Mouse (Mus musculus) heart, postnatal 14 days (tissue): ENCODE measurements around the gene Gjc2. TPM values are rescaled to one million over a fixed set of nuclear protein-coding genes. Genes with fewer than 3 reads are reported as not detected.

ENCODE experiments used
- DNase-seq, 2 experiments: peaks; one replicate each; pipeline ENCODE4 v3.0.0; 2021 to 2022
- intact Hi-C: fragments of 180-260 bp; cut with DNase I; formaldehyde crosslinking; loops from one replicate; pipeline ENCODE4 v1.15.1; 2025
- total RNA-seq, 2 experiments: library from RNA; stranded (reverse); gene quantifications; 2 replicates each; pipeline ENCODE4 v1.2.3; 2021

Gjc2 gene
- total RNA-seq, 2 experiments from 2014 or later, result 1.1 TPM

DNA sequence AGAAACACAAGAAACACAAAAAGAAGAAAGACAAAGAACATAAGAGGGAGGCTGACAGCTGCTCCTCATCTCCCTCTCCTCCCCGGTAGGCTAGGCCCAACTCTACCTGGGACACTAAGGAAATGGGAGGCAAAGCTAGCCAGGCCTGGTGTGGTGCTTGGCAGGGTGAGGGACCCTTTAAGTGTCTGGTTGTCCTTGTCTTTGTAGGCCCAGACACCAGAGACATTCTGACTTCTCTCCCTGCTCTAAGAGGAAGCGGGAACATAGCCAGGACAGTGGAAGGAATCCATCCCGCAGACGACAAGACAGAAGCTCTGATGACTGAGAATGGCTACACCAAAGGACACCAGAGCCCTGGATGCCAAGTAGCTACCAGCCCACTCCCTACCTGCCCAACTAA is 27.0 kb upstream of the Gjc2 start:
- intact Hi-C loops, result no loop called here
- DNase-seq, result no peak

GRCm38 (mm10) chr11:59209580-59209979 is 26.6 kb upstream of the Gjc2 start:
- DNase-seq, result no peak
- intact Hi-C loops, result loop anchor here (2.0 kb wide), 1 partner anchor 15 kb away; no protein-coding TSS in a partner anchor

- intact Hi-C loops, result loop anchor here (2.0 kb wide), 1 partner anchor 16 kb away; no protein-coding TSS in a partner anchor
- peak; percentile 65 to 73 for DNase-seq
These were observed 26.0 kb upstream of the Gjc2 start for GRCm38 (mm10) chr11:59209003-59209441.

- DNase-seq, result peak; percentile 95
- intact Hi-C loops, result loop anchor here (2.0 kb wide), 1 partner anchor 17 kb away; no protein-coding TSS in a partner anchor
These were observed 25.3 kb upstream of the Gjc2 start, which contains the start of gene 2310033P09Rik for GRCm38 (mm10) chr11:59208153-59208831. TSS of gene 2310033P09Rik (plus strand) at chr11:59208321.

- intact Hi-C loops, result no loop called here
- DNase-seq, result peak; percentile 96 to 98
These were observed 19.3 kb upstream of the Gjc2 start, which contains the start of gene Mrpl55 for GRCm38 (mm10) chr11:59202081-59202995. TSS of gene Mrpl55 (plus strand) at chr11:59202486.

- no peak for DNase-seq
- intact Hi-C loops, result no loop called here
These were observed 18.4 kb upstream of the Gjc2 start for GRCm38 (mm10) chr11:59201216-59202002.

- intact Hi-C loops, result no loop called here
These were observed 13.2 kb upstream of the Gjc2 start for GRCm38 (mm10) chr11:59196230-59196629.

DNA sequence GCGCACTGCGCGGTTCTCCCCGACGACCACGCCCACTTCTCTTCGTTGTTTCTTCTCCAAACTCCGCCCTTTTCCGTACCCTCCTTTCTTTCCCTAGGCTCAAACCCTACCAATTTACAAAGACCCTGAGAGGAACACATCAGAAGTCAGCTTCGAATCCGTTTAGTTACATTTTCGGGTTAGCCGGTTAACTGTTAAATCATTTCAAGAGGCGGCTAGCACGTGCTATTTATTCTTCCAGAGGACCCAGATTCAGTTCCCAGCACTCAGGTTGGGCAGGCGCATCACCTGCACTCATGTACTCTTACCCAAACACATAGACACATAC is 9.0 kb upstream of the Gjc2 start, which contains the start of gene Guk1:
Gene Guk1 (minus strand): TSS at position 154 of the 328 bp plus-strand sequence.
- intact Hi-C loops, result no loop called here
- no peak for DNase-seq

More at GRCm38 (mm10) chr11:59196230-59196629, 13.2 kb upstream of the Gjc2 start:
- no peak for DNase-seq

DNA sequence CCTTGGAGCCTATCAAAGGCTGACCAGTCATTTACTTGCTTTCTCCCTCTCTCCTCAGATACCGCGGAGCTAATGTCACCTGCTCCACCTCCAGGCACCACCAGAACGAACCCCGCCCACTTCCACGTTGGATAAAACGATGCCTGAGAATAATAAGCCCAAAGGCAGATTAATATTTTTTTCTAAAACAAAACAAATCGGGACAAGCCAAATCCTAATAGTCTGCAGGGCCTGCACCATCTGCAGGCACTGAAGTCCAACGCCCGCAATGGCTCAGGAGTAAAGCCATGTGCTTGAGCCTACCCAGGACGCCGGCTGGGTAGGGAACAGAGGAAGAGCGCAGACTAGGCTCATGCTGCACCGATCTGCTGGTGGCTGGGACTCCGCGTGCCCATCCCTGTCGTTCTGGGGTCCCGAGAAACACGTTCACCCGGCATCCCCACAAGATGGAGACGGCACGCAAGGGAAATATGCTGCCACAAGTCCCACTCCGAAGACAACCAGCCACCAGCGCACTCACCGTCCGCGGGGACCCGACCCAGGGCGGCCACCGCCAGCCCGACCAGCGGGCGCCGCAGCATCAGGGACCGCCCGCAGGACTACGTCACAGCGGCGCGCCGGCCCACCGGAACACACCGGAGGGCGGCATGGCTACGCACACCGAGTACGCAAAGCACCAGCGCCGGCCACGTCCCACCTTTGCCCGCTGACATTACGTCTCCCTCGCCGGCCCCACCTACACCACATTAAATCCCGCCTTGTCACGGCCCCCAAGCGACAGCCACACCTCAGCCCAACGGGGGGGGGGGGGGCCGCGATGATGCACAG is 8.4 kb upstream of the Gjc2 start:
- intact Hi-C loops, result no loop called here

DNA sequence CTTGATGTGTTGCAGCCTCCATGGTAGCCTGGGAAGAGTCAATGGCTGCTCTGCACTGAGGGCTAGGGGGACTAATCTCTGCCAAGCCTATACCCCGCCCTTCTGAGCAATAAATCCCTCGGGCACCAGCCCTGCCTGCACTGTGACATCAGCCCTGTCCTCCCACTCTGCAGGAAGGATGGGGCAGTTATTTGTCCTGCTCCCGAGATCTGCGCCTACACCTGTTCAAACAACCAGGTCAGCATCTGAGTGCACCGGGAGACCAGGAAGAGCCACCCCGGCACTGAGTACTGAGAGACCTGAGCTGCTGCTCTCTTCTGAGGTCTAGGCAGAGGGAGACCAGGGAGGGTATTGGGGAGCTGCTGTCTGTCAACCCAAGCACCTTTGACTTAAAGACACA is 4.7 kb upstream of the Gjc2 start:
- intact Hi-C loops, result no loop called here

More for the DNA sequence above, 8.4 kb upstream of the Gjc2 start:
- DNase-seq, result peak; percentile 91

DNA sequence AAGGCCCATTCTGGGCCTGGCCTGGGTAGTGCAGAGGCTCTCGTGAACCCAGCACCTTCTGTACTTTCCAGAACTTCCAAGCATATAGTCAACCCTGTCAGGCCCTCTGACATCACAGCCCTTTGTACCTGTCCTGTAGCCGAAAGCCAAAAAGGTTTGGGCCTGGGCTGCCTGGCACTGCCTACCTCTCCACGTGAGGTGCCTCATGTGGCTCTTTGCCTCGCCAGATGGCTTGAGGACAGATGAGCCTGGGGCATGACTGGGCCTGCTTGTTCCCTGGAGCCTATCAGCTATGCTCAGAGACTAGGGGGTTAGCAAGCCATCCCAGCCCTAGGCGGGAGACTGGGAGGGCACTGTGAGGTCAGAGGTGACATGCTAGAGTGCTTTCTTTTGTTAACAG is 2.5 kb upstream of the Gjc2 start:
- no peak for DNase-seq
- intact Hi-C loops, result no loop called here

More for the DNA sequence above, 4.7 kb upstream of the Gjc2 start:
- DNase-seq, result no peak

- peak; percentile 68 to 73 for DNase-seq
- intact Hi-C loops, result loop anchor here (1.0 to 5.0 kb wide), 3 partner anchors 21 to 227 kb away; partner anchors contain the start of gene Iba57
These were observed 808 bp upstream of the Gjc2 start for GRCm38 (mm10) chr11:59183821-59184220.

- DNase-seq, result no peak
- intact Hi-C loops, result no loop called here
These were observed 6.1 kb downstream of the Gjc2 start for GRCm38 (mm10) chr11:59176921-59177320.

- intact Hi-C loops, result no loop called here
- DNase-seq, result no peak
These were observed 6.5 kb downstream of the Gjc2 start for GRCm38 (mm10) chr11:59176475-59176874.

- DNase-seq, result no peak
- intact Hi-C loops, result no loop called here
These were observed 8.7 kb downstream of the Gjc2 start for GRCm38 (mm10) chr11:59174189-59174838.

GRCm38 (mm10) chr11:59170549-59170948 is 12.5 kb downstream of the Gjc2 start:
- DNase-seq, result no peak
- intact Hi-C loops, result no loop called here

GRCm38 (mm10) chr11:59169807-59170206 is 13.2 kb downstream of the Gjc2 start:
- intact Hi-C loops, result no loop called here
- DNase-seq, result no peak

DNA sequence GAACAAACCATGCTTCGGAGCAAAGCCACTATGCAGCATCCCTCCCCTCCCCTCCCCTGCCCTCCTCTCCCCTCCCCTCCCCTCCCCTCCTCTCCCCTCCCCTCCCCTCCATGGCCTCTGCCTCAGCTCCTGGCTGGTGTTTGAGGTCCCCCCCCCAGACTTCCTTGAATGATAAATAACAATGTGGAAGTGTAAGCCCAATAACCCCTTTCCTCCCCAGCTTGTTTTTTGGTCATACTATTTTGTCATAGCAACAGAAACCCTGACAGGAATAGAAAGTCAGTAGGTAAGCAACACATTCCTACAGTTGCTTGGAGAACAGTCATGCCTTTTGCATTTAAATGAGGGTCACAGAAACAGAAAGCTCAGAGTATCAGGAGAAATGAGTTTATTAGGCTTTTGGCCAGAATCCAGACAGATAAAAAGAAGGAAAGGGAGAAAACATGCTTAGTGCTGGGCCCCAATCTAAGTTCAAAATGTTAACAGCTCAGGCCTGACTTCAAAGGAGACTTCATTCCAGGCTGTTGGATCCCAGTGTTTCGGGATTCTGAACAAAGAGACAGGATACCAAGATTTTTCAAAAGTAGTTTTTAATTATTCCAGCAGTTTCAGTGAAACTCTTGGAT is 17.3 kb downstream of the Gjc2 start:
- no peak for DNase-seq
- intact Hi-C loops, result no loop called here
